Mouse (Mus musculus): ENCODE results near the gene Znrd1.

GRCm38 (mm10) chr17:36993770-36994325, 35.5 kb upstream of the Znrd1 start:
- no peak for TF ChIP-seq CTCF (IDR thresholded peaks at IDR 0.05; ENCODE audit: low read depth, low read length)
- TF ChIP-seq POLR2A (IDR thresholded peaks at IDR 0.05; ENCODE audit: extremely low read depth, insufficient read depth, low read length): no peak
